Mouse (Mus musculus) lung, postnatal 14 days (tissue): ENCODE data around the gene Ddx42.
"Not testable (repeated sequence)": the region's sequence is repeated elsewhere in the genome, so short reads cannot be mapped to it uniquely, and the experiment has no call there.

Source experiments
- DNase-seq: peaks from one replicate; pipeline ENCODE4 v3.0.0; 2021

The Ddx42 gene

GRCm38 (mm10) chr11:106216730-106217490, at the start of gene Ddx42:
Gene Ddx42 (plus strand): TSS chr11:106216926.
- peak; percentile 91 for DNase-seq

GRCm38 (mm10) chr11:106167435-106167834, 49.3 kb upstream of the Ddx42 start:
- DNase-seq, result no peak

GRCm38 (mm10) chr11:106170807-106171206, 45.9 kb upstream of the Ddx42 start:
- DNase-seq, result peak; percentile 63

GRCm38 (mm10) chr11:106173228-106173627, 43.5 kb upstream of the Ddx42 start:
- DNase-seq, result no peak

- no peak for DNase-seq
Measured at GRCm38 (mm10) chr11:106174372-106174771, 42.4 kb upstream of the Ddx42 start.

- DNase-seq, result no peak
Measured at GRCm38 (mm10) chr11:106175081-106175480, 41.6 kb upstream of the Ddx42 start.

DNA sequence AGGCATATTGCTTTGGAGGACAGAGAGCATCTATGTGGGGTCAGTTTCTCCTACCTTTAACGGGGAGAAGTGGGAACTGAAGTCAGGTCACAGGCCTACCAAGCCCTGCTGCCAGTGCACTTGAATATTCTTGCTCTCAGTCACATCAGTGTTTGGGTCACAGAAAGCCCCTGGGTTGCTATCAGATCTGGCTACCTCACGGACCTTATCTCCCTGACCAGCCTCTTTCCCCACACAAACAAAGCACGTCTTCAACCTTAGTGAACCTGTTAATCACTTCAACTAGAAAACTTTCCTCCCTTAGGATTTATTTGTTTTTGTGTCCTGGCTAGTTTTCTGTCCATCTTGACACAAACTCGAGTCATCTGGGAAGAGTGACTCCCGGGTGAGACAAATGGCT, 40.4 kb upstream of the Ddx42 start:
- no peak for DNase-seq

DNA sequence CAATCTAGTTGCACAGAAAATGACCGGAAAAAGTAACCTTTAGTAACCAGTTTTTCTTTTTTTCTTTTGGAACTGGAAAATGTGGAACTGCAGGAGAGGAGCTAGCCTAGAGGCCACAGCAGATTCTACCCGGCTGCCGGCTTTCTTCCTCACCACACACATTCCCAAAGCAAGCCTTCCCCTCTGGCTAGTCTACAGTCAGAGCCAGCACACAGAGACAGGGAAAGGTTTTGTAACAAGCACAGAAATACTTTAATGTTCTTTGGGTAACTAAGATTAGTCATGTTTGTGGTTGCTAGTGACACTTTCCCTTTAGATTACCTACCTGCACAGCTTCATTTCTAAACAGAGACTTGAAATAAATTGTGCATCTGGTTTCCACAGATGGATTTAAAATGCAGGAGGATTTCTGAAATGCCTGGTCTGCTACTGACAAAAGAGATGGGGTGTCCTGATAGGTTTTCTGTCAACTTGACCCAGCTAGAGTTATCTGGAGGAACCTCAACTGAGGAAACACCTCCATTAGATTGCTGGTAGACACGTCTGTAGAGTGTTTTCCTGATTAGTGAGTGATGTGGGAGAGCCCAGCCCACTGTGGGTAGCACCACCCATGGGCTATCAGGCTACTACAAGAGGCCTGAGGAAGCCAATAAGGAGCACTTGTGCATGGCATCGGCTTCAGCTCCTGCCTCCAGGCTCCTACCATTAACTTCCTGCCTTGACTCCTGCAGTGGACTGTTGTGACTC, 38.5 kb upstream of the Ddx42 start:
- DNase-seq, result no peak

DNA sequence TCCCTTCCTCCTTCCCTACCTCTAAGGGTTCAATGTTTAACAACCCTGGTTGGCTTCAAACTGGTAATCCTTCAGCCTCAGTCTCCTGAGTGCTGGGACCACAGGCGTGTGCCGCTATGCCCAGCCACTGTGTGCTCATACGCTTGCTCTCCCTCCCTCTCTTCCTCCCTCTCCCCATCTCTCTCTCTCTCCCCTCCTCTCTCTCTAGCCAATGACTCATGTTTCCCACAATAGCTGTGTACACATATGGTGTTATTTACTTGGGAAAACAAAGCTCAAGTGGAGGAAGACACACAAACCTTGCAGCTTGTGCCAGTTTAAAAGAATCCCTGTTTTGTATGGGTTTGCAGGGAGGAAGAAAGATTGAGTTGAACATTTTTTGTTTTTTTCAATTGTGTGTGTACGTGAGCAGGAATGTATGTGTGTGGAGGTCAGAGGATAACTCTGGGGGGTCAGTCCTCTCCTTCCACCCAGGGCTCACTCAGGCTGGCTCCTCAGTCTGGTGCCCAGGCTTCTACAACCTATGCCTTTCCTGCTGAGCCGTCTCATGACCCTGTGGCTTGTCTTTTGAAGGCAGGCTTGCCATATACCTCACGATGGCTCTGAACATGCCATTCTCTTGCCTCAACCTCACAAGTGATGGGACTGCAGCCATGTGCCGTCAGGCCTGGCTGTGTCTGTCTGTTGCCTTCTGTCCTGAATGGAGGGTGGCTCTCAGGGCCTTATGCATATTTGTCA, 36.8 kb upstream of the Ddx42 start:
- no peak for DNase-seq

GRCm38 (mm10) chr11:106180449-106180801, 36.3 kb upstream of the Ddx42 start:
- DNase-seq, result no peak

- DNase-seq, result no peak
Measured at GRCm38 (mm10) chr11:106187326-106187725, 29.4 kb upstream of the Ddx42 start.

GRCm38 (mm10) chr11:106191716-106192115, 25.0 kb upstream of the Ddx42 start:
- DNase-seq, result no peak

DNA sequence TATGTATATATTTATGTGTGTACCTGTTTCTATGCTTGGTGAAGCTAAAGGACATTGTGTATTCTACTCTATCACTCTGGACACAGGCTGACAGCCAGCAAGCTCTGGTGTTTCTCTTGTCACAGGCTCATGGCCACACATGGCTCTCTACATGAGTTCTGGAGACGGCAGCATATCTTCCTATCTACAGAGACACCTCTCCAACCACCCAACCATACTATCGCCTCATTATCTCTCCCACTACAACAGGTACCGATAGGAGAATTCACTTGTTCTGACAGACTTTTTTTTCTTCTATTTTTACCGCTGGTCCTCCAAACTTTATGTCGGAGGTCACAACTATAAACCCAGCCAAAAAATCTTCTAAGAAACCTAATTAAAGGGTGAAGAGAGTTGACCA, 24.5 kb upstream of the Ddx42 start:
- DNase-seq, result no peak

- DNase-seq, result no peak
Measured at GRCm38 (mm10) chr11:106192657-106193370, 23.9 kb upstream of the Ddx42 start.

DNA sequence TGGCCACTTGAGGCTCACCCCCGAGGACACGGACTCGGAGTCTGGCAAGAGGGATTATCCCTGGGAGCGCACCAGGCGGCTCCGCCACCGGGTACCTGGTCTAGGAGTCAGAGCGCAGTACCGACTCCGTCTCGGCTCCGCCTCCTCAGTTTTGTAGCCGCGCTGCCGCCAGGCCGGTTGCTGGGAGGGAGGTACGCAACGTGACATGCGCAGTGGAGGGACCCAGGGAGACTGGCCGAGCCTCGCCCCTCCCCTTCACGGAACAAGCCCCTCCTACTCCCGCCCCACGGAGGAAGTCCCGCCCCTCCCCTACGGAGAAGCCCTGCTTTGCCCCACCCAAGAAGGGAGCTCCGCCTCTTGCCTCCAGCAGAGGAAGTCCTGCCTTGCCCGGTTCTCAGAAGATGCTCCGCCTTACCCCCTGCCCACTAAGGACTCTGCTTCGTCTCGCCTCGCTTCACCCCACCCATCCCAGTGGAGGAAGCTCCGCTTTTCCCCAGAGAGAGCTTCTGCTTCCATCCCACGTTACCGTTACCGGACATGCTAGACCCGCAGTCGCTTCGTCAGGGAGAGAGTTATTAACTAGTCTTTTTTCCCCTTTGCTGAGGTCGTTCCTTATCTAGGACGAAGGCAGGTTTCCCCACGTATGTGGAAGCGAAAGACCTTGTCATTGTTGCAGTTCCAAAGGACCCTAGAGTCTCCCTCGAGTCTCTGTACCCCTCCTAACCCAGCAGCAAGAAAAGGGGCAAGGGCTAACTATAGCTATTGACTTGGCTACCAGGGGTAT, 23.2 kb upstream of the Ddx42 start:
- peak; percentile 98 for DNase-seq

DNA sequence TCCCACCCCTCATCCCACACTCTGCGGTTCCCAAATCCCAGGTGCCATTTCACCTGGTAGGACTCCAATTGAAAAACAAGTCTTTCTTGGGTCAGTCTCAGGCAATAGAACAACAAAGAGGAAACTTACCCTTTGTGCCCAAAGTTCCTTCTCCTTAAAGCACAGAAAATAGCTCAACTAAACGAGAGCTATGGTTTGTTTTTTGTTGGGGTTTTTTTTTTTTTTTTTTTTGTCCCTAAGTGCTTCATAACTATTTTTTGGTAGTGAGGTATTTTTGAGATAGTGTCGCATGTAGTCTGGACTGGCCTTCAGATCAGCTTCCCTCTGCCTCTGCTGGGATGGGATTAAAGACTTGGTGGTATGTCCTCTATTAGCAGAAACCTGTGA, 22.6 kb upstream of the Ddx42 start:
- no peak for DNase-seq

DNA sequence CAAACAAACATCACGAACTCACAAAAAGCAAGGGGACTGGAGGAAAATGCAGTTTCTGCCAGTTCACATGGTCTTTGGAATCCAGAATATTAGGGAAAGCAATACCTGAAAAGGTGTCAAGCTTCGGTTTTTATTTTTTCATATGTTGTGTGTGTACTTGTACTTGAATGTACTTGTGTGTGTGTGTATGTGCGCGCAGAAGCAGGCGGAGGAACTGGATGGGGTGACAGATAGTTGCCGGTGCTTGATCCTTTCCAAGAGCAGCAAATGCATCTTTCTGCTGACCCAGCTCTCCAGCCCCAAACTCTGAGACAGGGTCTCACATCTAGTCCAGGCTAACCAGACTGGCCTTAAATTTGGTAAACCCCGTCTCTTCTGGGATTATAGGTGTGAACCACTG, 21.8 kb upstream of the Ddx42 start:
- DNase-seq, result no peak

DNA sequence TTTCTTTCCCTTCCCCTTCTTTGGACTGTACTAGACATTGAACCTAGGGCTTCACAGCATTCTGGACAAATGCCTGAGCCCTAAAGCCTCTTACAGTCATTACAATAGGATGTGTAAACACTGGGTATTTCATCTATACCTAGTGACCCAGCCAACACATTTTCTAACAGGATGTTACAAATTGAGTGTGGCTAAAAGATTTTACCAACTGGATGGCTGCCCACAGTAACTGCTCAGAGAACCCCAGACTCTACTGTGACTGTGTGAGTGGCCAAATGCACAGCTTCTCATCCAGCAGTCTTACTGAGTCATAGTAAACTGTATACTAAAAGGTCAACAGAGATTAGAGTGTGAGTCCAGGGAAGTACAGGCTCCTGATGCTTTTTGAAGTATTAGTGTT, 21.4 kb upstream of the Ddx42 start:
- DNase-seq, result no peak

- DNase-seq, result no peak
Measured at GRCm38 (mm10) chr11:106198277-106198676, 18.4 kb upstream of the Ddx42 start.

DNA sequence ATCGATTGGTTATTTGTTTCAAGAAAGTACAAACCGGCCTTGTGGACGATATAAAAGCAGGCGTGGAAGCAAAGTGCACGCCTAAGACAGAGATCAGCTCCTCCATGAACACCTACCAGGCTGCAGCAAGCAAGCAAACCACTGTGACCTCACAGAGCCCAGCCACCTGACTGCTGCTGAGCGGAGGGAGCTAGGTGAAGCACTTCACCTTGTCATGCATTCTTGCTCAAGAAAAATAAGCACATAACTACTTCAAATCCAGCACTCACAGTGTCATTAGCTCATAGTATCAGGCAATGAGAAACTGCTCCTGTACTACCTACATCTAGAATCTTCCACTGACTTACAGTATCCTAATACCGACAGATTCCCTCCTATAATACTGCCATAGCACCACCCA, 16.7 kb upstream of the Ddx42 start:
- DNase-seq, result not testable (repeated sequence)

DNA sequence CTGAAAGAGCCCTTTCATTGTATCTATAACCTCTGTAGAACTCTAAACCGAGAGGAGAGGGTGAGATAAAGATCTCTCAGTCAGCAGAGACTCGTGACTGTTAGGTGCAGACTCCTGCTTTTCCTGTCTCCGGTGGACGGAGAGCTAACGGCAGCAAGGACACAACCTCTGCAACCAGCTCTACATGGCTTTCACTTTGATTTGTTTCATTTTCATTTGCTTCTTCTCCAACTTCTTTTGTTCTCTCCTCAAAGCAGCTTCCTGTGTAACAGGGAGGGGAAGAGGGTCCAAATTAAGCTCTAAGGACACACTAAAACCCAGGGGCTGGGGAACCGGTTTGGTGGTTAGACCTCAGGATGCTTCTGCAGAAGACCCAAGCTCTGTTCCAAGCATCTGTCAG, 16.0 kb upstream of the Ddx42 start:
- DNase-seq, result no peak
